Mouse (Mus musculus): ENCODE measurements at regions not wholly inside any gene's neighbourhood (a gene's known extent, or its start where the extent isn't known, plus 50 kb on each side); places are given as distances from the start of the nearest gene placed in this dataset.

GRCm38 (mm10) chr3:52775875-52776274, 241.2 kb downstream of the Cog6 start:
- intact Hi-C loops (cut with DNase I): no loop called here
- no peak for DNase-seq (ENCODE audit: low spot score in 2 of 2)

- intact Hi-C loops (cut with DNase I): no loop called here
- no peak for DNase-seq (ENCODE audit: low spot score in 2 of 2)
Measured at GRCm38 (mm10) chr3:52775156-52775555, 241.9 kb downstream of the Cog6 start.

GRCm38 (mm10) chr3:52774734-52775133, 242.3 kb downstream of the Cog6 start:
- DNase-seq (ENCODE audit: low spot score in 2 of 2): no peak
- intact Hi-C loops (cut with DNase I): no loop called here

- intact Hi-C loops (cut with DNase I): loop anchor here (5.0 kb wide), 1 partner anchor 55 kb away; no protein-coding TSS in a partner anchor
- no peak for DNase-seq (ENCODE audit: low spot score in 2 of 2)
Measured at GRCm38 (mm10) chr3:52767276-52767675, 249.8 kb downstream of the Cog6 start.

DNA sequence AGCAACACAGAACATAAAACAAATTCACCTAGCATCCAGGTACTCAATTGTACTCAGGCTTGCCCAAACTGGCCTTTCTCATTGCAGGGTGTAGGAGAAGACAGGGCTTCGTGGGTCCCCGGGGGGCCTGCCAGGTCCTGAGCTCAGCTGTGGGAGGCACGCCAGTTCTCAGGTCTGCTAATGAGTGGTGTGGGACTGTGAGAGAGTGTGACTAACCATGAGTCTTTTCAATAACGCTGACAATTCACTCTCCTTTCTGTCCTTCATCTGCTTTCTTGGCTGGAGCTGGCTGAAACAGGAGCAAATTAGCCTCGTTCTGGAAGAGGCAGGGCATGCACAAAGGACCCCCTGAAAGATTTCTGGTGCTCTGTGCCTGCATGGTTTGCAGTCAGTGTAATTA, 250.2 kb downstream of the Cog6 start:
- DNase-seq (ENCODE audit: low spot score in 2 of 2): peak in 1 of 2 experiments; percentile 33
- intact Hi-C loops (cut with DNase I): loop anchor here (5.0 kb wide), 1 partner anchor 55 kb away; no protein-coding TSS in a partner anchor

- intact Hi-C loops (cut with DNase I): no loop called here
Measured at GRCm38 (mm10) chr3:52764166-52764565, 252.9 kb downstream of the Cog6 start.

DNA sequence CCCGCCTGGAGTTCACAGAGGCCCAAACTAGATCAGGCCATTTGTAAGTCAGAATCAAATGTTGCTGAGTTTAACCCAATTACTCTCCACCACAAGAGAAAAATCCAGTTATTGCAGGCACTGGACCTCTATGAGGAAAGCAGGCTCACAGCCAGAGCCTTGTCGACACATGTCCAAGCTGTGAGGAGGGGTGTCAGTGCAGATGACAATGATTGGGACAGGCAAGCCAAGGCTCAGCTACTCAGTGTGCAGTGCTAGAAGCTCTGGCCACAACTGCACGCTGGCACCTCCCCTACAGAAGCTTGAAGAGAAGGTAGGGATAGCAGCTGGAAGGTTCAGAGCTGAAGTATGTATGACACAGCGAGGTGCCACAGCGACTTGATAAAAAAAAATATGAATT, 253.4 kb downstream of the Cog6 start:
- intact Hi-C loops (cut with DNase I): no loop called here

More at GRCm38 (mm10) chr3:52764166-52764565, 252.9 kb downstream of the Cog6 start:
- DNase-seq (ENCODE audit: low spot score in 2 of 2): no peak

GRCm38 (mm10) chr3:52762549-52762948, 254.5 kb downstream of the Cog6 start:
- intact Hi-C loops (cut with DNase I): no loop called here
- no peak for DNase-seq (ENCODE audit: low spot score in 2 of 2)

More for the DNA sequence above, 253.4 kb downstream of the Cog6 start:
- DNase-seq (ENCODE audit: low spot score in 2 of 2): no peak

- intact Hi-C loops (cut with DNase I): loop anchor here (10.0 kb wide), 1 partner anchor 495 kb away; the partner anchor contains the start of gene Foxo1
- no peak for DNase-seq (ENCODE audit: low spot score in 2 of 2)
Measured at GRCm38 (mm10) chr3:52759846-52760245, 257.2 kb downstream of the Cog6 start.

- DNase-seq (ENCODE audit: low spot score in 2 of 2): no peak
Measured at GRCm38 (mm10) chr3:52758561-52758960, 258.5 kb downstream of the Cog6 start.

DNA sequence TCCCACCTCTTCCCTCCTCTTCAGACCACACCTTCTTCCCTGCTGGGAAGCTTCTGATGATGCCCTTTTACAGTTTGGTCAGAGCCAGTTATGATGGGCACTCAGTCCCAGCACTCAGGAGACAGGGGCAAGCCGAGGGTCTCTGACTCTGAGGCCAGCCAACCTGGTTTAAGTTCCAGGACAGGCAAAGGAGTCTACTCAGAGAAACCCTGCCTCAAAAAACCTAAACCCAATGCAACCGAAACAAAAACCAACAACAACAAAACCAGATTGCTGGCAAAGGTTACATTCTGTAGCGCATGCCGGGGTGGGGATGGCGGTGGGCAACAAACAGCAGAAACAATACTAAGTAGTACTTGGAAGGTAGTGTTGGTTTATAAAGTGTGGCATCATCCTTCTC, 260.2 kb downstream of the Cog6 start:
- DNase-seq (ENCODE audit: low spot score in 2 of 2): no peak
- intact Hi-C loops (cut with DNase I): loop anchor here (10.0 kb wide), 1 partner anchor 492 kb away; the partner anchor contains the start of gene Foxo1

More at GRCm38 (mm10) chr3:52758561-52758960, 258.5 kb downstream of the Cog6 start:
- intact Hi-C loops (cut with DNase I): loop anchor here (10.0 kb wide), 1 partner anchor 494 kb away; the partner anchor contains the start of gene Foxo1

GRCm38 (mm10) chr3:52756006-52756405, 261.0 kb downstream of the Cog6 start:
- no peak for DNase-seq (ENCODE audit: low spot score in 2 of 2)
- intact Hi-C loops (cut with DNase I): loop anchor here (10.0 kb wide), 1 partner anchor 491 kb away; the partner anchor contains the start of gene Foxo1

DNA sequence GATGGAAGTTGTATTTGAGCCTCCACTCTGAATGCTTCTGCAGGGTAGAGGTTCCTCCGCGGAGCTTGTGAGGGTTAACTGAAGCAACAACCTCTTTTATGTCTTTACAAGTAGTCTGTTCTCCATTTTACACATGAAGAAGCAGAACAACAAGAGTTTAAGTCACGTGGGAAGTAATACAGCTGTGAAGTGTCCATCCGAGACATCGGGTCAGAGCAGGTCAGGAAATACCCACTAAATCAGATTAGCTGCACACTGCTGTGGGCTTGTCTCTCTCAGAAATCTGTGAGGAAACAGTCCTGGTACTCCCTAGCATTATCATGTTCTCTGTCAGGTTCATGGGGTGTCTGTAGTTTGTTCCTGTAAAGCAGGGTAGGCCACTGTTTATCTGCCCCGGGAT, 262.1 kb downstream of the Cog6 start:
- intact Hi-C loops (cut with DNase I): loop anchor here (10.0 kb wide), 1 partner anchor 490 kb away; the partner anchor contains the start of gene Foxo1
- DNase-seq (ENCODE audit: low spot score in 2 of 2): no peak

GRCm38 (mm10) chr3:52754401-52754800, 262.6 kb downstream of the Cog6 start:
- intact Hi-C loops (cut with DNase I): loop anchor here (10.0 kb wide), 1 partner anchor 490 kb away; the partner anchor contains the start of gene Foxo1
- DNase-seq (ENCODE audit: low spot score in 2 of 2): no peak

- DNase-seq (ENCODE audit: low spot score in 2 of 2): no peak
- intact Hi-C loops (cut with DNase I): no loop called here
Measured at GRCm38 (mm10) chr3:52746917-52747316, 270.1 kb downstream of the Cog6 start.

DNA sequence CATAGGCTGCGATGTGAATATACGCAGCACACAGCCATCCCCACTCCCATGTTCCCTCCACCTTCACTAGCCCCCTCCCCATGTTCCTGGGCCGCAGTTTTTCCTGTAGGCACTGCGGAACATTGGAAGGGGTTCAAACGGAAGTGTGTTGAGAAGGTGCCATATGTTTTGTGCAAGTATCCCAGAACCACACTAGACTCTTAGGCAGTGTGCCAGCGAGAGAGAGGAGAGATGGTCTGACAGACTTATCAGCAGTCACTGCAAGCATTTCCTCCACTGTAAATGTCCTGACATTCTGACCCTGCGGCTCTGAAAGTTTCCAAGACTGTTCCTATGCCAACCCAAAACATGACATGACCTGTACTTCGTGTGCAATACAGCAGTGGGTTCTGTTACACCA, 272.7 kb downstream of the Cog6 start:
- no peak for DNase-seq (ENCODE audit: low spot score in 2 of 2)
- intact Hi-C loops (cut with DNase I): no loop called here

GRCm38 (mm10) chr3:52740466-52741026, 276.5 kb downstream of the Cog6 start:
- no peak for DNase-seq (ENCODE audit: low spot score in 2 of 2)
- intact Hi-C loops (cut with DNase I): no loop called here

DNA sequence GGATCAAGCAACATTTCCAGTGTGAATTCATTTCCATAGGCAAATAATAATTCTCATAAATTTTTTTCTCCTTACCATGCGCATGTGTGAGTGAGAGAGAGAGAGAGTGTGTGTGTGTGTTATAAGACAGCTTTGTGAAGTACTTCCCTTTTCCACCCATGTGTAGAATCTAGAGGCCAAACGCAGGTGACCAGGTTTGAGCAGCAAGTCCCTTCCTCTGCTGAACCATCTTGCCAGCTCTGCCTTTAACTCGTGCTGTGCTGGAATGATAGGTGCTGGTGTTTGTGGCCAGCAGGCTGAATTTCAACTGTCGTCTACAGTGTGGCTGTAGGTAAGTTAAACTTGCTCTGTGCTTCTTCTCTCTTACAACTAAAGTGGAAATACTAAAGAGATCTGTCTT, 277.5 kb downstream of the Cog6 start:
- intact Hi-C loops (cut with DNase I): no loop called here
- DNase-seq (ENCODE audit: low spot score in 2 of 2): no peak

GRCm38 (mm10) chr3:52738386-52738785, 278.7 kb downstream of the Cog6 start:
- DNase-seq (ENCODE audit: low spot score in 2 of 2): no peak
- intact Hi-C loops (cut with DNase I): no loop called here

GRCm38 (mm10) chr3:52735939-52736338, 281.1 kb downstream of the Cog6 start:
- intact Hi-C loops (cut with DNase I): no loop called here
- DNase-seq (ENCODE audit: low spot score in 2 of 2): peak in 1 of 2 experiments; percentile 25

- intact Hi-C loops (cut with DNase I): no loop called here
Measured at GRCm38 (mm10) chr3:52731941-52732340, 285.1 kb downstream of the Cog6 start.

More at GRCm38 (mm10) chr3:52731941-52732340, 285.1 kb downstream of the Cog6 start:
- no peak for DNase-seq (ENCODE audit: low spot score in 2 of 2)
